Mouse (Mus musculus): ENCODE measurements around the gene Slc30a10. TPM values are rescaled to one million over a fixed set of nuclear protein-coding genes. Genes with fewer than 3 reads are reported as not detected.

The Slc30a10 gene
- polyA plus RNA-seq, 1 experiment from 2014 or later = 0.39 TPM

GRCm38 (mm10) chr1:185438841-185439580 is 15.6 kb upstream of the Slc30a10 start:
- no peak overlapping the region for H3K9ac ChIP-seq (replicated peaks)
- H3K36me3 ChIP-seq = no peaks in the 10 kb centered on the region
- H3K4me3 ChIP-seq (replicated peaks) = no peak overlapping the region
- 0 out of 2 replicates have a peak, but pooled peaks cover 3% of the 10 kb centered on the region for H3K27me3 ChIP-seq
- H3K4me1 ChIP-seq (replicated peaks) = no peaks in the 10 kb centered on the region; the same call in 1 of the 2 replicates
- H3K9me3 ChIP-seq = no peaks in the 10 kb centered on the region
- no peak overlapping the region for H3K27ac ChIP-seq
- WGBS = 67% methylated on average over 9 of the region's 9 CpGs
- ATAC-seq (ENCODE audit: insufficient number of reproducible peaks, insufficient read depth, low FRiP score, low TSS enrichment, low read depth) = no peak
- no peak overlapping the region for H3K4me2 ChIP-seq

GRCm38 (mm10) chr1:185441703-185442472 is 12.8 kb upstream of the Slc30a10 start:
- no peak overlapping the region for H3K27ac ChIP-seq
- ATAC-seq (ENCODE audit: insufficient number of reproducible peaks, insufficient read depth, low FRiP score, low TSS enrichment, low read depth) = no peak
- 79% methylated on average over 18 of the region's 18 CpGs for WGBS

GRCm38 (mm10) chr1:185448936-185449335 is 5.7 kb upstream of the Slc30a10 start:
- Histone ChIP-seq H3K9me3 (no peaks in the 10 kb centered on the region), H3K36me3 (no peaks in the 10 kb centered on the region), H3K4me1 (replicated peaks) (no peaks in the 10 kb centered on the region), H3K27ac (no peak overlapping the region), H3K4me3 (replicated peaks) (no peak overlapping the region), H3K4me2 (no peak overlapping the region), H3K9ac (replicated peaks) (no peak overlapping the region), H3K27me3 (peaks cover 12% of the 10 kb centered on the region)
- WGBS = 88% methylated on average over 7 of the region's 7 CpGs
- no peak for ATAC-seq (ENCODE audit: insufficient number of reproducible peaks, insufficient read depth, low FRiP score, low TSS enrichment, low read depth)

More at GRCm38 (mm10) chr1:185441703-185442472, 12.8 kb upstream of the Slc30a10 start:
- H3K4me3 ChIP-seq (replicated peaks) = no peak overlapping the region
- no peaks in the 10 kb centered on the region for H3K9me3 ChIP-seq
- no peaks in the 10 kb centered on the region for H3K36me3 ChIP-seq
- no peaks in the 10 kb centered on the region; the same call in 1 of the 2 replicates for H3K4me1 ChIP-seq (replicated peaks)
- H3K27me3 ChIP-seq = 0 out of 2 replicates have a peak, but pooled peaks cover 3% of the 10 kb centered on the region
- no peak overlapping the region for H3K4me2 ChIP-seq
- no peak overlapping the region for H3K9ac ChIP-seq (replicated peaks)

- Histone ChIP-seq H3K9me3 (no peaks in the 10 kb centered on the region), H3K4me1 (replicated peaks) (peaks cover 4% of the 10 kb centered on the region; the same call in 1 of the 2 replicates), H3K9ac (replicated peaks) (no peak overlapping the region), H3K4me2 (no peak overlapping the region), H3K27ac (no peak overlapping the region), H3K4me3 (replicated peaks) (no peak overlapping the region), H3K36me3 (no peaks in the 10 kb centered on the region), H3K27me3 (peaks cover 20% of the 10 kb centered on the region)
- ATAC-seq (ENCODE audit: insufficient number of reproducible peaks, insufficient read depth, low FRiP score, low TSS enrichment, low read depth) = no peak
- WGBS = 73% methylated on average over 2 of the region's 2 CpGs
These were observed 4.9 kb upstream of the Slc30a10 start for GRCm38 (mm10) chr1:185449727-185450126.

- no peak overlapping the region for H3K9ac ChIP-seq (replicated peaks)
- no peak overlapping the region for H3K27ac ChIP-seq
- WGBS = 81% methylated on average over 8 of the region's 8 CpGs
- peaks cover 17% of the 10 kb centered on the region for H3K4me1 ChIP-seq (replicated peaks)
- peaks cover 33% of the 10 kb centered on the region for H3K27me3 ChIP-seq
- H3K4me2 ChIP-seq = no peak overlapping the region
- H3K9me3 ChIP-seq = no peaks in the 10 kb centered on the region
- H3K36me3 ChIP-seq = no peaks in the 10 kb centered on the region
- H3K4me3 ChIP-seq (replicated peaks) = no peak overlapping the region
- no peak for ATAC-seq (ENCODE audit: insufficient number of reproducible peaks, insufficient read depth, low FRiP score, low TSS enrichment, low read depth)
These were observed 3.6 kb upstream of the Slc30a10 start for GRCm38 (mm10) chr1:185451077-185451476.

- no peak for ATAC-seq (ENCODE audit: insufficient number of reproducible peaks, insufficient read depth, low FRiP score, low TSS enrichment, low read depth)
- H3K27ac ChIP-seq = no peak overlapping the region
These were observed 3.2 kb upstream of the Slc30a10 start for GRCm38 (mm10) chr1:185451495-185451894.

GRCm38 (mm10) chr1:185452461-185452860 is 2.2 kb upstream of the Slc30a10 start:
- H3K4me2 ChIP-seq = no peak overlapping the region
- H3K9ac ChIP-seq (replicated peaks) = no peak overlapping the region
- no peaks in the 10 kb centered on the region for H3K9me3 ChIP-seq
- H3K36me3 ChIP-seq = no peaks in the 10 kb centered on the region
- ATAC-seq (ENCODE audit: insufficient number of reproducible peaks, insufficient read depth, low FRiP score, low TSS enrichment, low read depth) = no peak
- no peak overlapping the region for H3K27ac ChIP-seq
- H3K27me3 ChIP-seq = peaks cover 47% of the 10 kb centered on the region
- H3K4me1 ChIP-seq (replicated peaks) = peaks cover 17% of the 10 kb centered on the region
- no peak overlapping the region for H3K4me3 ChIP-seq (replicated peaks)
- 84% methylated on average over 6 of the region's 6 CpGs for WGBS

More at GRCm38 (mm10) chr1:185451495-185451894, 3.2 kb upstream of the Slc30a10 start:
- WGBS = 89% methylated on average over 3 of the region's 3 CpGs
- H3K4me1 ChIP-seq (replicated peaks) = peaks cover 17% of the 10 kb centered on the region
- no peak overlapping the region for H3K9ac ChIP-seq (replicated peaks)
- peaks cover 37% of the 10 kb centered on the region for H3K27me3 ChIP-seq
- H3K4me3 ChIP-seq (replicated peaks) = no peak overlapping the region
- no peak overlapping the region for H3K4me2 ChIP-seq
- no peaks in the 10 kb centered on the region for H3K36me3 ChIP-seq
- no peaks in the 10 kb centered on the region for H3K9me3 ChIP-seq

- H3K36me3 ChIP-seq = no peaks in the 10 kb centered on the region
- ATAC-seq (ENCODE audit: insufficient number of reproducible peaks, insufficient read depth, low FRiP score, low TSS enrichment, low read depth) = no peak
- H3K9me3 ChIP-seq = no peaks in the 10 kb centered on the region
- peak overlapping the region; percentile 63; the same call in 1 of the 2 replicates for H3K9ac ChIP-seq (replicated peaks)
- 52% methylated on average over 4 of the region's 4 CpGs for WGBS
- H3K27me3 ChIP-seq = peaks cover 55% of the 10 kb centered on the region
- peak overlapping the region; percentile 95 for H3K4me2 ChIP-seq
- no peak overlapping the region for H3K27ac ChIP-seq
- H3K4me1 ChIP-seq (replicated peaks) = peaks cover 17% of the 10 kb centered on the region
- H3K4me3 ChIP-seq (replicated peaks) = peak overlapping the region; percentile 55
These were observed 504 bp upstream of the Slc30a10 start for GRCm38 (mm10) chr1:185454144-185454543.

GRCm38 (mm10) chr1:185454955-185455701 is 480 bp downstream of the Slc30a10 start:
- Histone ChIP-seq H3K36me3 (no peaks in the 10 kb centered on the region), H3K9me3 (no peaks in the 10 kb centered on the region), H3K27me3 (peaks cover 54% of the 10 kb centered on the region), H3K4me3 (replicated peaks) (peak overlapping the region; percentile 55), H3K9ac (replicated peaks) (peak overlapping the region; percentile 63), H3K4me1 (replicated peaks) (peaks cover 17% of the 10 kb centered on the region), H3K4me2 (peak overlapping the region; percentile 95), H3K27ac (no peak overlapping the region)
- peak; percentile 58 for ATAC-seq (ENCODE audit: insufficient number of reproducible peaks, insufficient read depth, low FRiP score, low TSS enrichment, low read depth)
- WGBS = under 1% methylated on average over 71 of the region's 71 CpGs

- Histone ChIP-seq H3K4me1 (replicated peaks) (peaks cover 17% of the 10 kb centered on the region), H3K4me3 (replicated peaks) (peak overlapping the region; percentile 55; the same call in 1 of the 2 replicates), H3K27ac (no peak overlapping the region), H3K36me3 (no peaks in the 10 kb centered on the region), H3K9me3 (no peaks in the 10 kb centered on the region), H3K4me2 (no peak overlapping the region), H3K27me3 (peaks cover 53% of the 10 kb centered on the region), H3K9ac (replicated peaks) (no peak overlapping the region)
- WGBS = 86% methylated on average over 9 of the region's 9 CpGs
- no peak for ATAC-seq (ENCODE audit: insufficient number of reproducible peaks, insufficient read depth, low FRiP score, low TSS enrichment, low read depth)
These were observed 1.7 kb downstream of the Slc30a10 start for GRCm38 (mm10) chr1:185456327-185456726.

GRCm38 (mm10) chr1:185460096-185460495 is 5.4 kb downstream of the Slc30a10 start:
- WGBS = 78% methylated on average over 5 of the region's 5 CpGs
- peaks cover 8% of the 10 kb centered on the region; the same call in 1 of the 2 replicates for H3K4me1 ChIP-seq (replicated peaks)
- peaks cover 32% of the 10 kb centered on the region for H3K27me3 ChIP-seq
- H3K27ac ChIP-seq = no peak overlapping the region
- ATAC-seq (ENCODE audit: insufficient number of reproducible peaks, insufficient read depth, low FRiP score, low TSS enrichment, low read depth) = no peak
- H3K9ac ChIP-seq (replicated peaks) = no peak overlapping the region
- no peak overlapping the region for H3K4me2 ChIP-seq
- H3K36me3 ChIP-seq = no peaks in the 10 kb centered on the region
- H3K9me3 ChIP-seq = no peaks in the 10 kb centered on the region
- H3K4me3 ChIP-seq (replicated peaks) = no peak overlapping the region

All from limb, embryonic 12.5 days (tissue).